In genomic region chr5:120171865-120172728, GRCm38 (mm10) we compare ENCODE assay signal across 14 mouse cellular contexts. TPM values are rescaled to one million over a fixed set of nuclear protein-coding genes. Genes with fewer than 3 reads are reported as not detected.
DNase-seq lines count a peak whose midpoint lies in the region; ATAC-seq and TF ChIP-seq lines count a peak whose summit lies in the region.
"Had no signal": no experiment of that assay in that cellular context is flagged by ENCODE, and none has a peak within 500 bp of the region (broad histone marks: within the 10 kb centered on the region; RNA-seq: fewer than 3 reads in every experiment).

No protein-coding gene starts in this region.

- ATAC-seq in forebrain, postnatal 0 days: no peak; the same call in 1 of the 2 replicates
- ATAC-seq in forebrain, embryonic 16.5 days: peak; percentile 45
- ATAC-seq in liver, embryonic 15.5 days (ENCODE audit: insufficient read depth): peak; percentile 24

- TF ChIP-seq POLR2A in MEL (IDR thresholded peaks at IDR 0.05; ENCODE audit: control insufficient read depth in 1 of 2, insufficient read depth in 1 of 2, low read depth in 1 of 2, low read length in 2 of 2, poor library complexity in 1 of 2): no peak

- no peak overlapping the region for H3K4me2 ChIP-seq in forebrain, postnatal 0 days (ENCODE audit: low read depth)
- H3K4me2 ChIP-seq in forebrain, embryonic 16.5 days (ENCODE audit: low read length): no peak overlapping the region
- H3K4me2 ChIP-seq in liver, embryonic 15.5 days: peak overlapping the region; percentile 29; the same call in 1 of the 2 replicates

- peaks cover 57% of the 10 kb centered on the region for H3K4me1 ChIP-seq in forebrain, embryonic 10.5 days
- no peaks in the 10 kb centered on the region; the same call in 1 of the 2 replicates for H3K4me1 ChIP-seq in forebrain, postnatal 0 days (ENCODE audit: insufficient read depth)
- H3K4me1 ChIP-seq in MEL (ENCODE audit: control insufficient read depth in 1 of 2, insufficient read depth in 2 of 2, low read length in 2 of 2): peaks cover 0 to 11% of the 10 kb centered on the region in 2 experiments; a peak in 3 of 4 replicates
- H3K4me1 ChIP-seq in forebrain, embryonic 16.5 days (replicated peaks; ENCODE audit: control insufficient read depth, insufficient read depth, low read length): peaks cover 17% of the 10 kb centered on the region
- H3K4me1 ChIP-seq in liver, embryonic 15.5 days (replicated peaks): peaks cover 20% of the 10 kb centered on the region

- H3K79me2 ChIP-seq in MEL (ENCODE audit: control insufficient read depth, insufficient read depth, low read length, poor library complexity): no peaks in the 10 kb centered on the region

- no peak for TF ChIP-seq CTCF in forebrain, postnatal 0 days (IDR thresholded peaks at IDR 0.05; ENCODE audit: low read depth)
- TF ChIP-seq CTCF in MEL (IDR thresholded peaks at IDR 0.05 in 2 of 3, conservative IDR thresholded peaks at IDR 0.05 in 1 of 3; ENCODE audit: control insufficient read depth in 1 of 3, insufficient read depth in 1 of 3, low read depth in 2 of 3, low read length in 3 of 3, poor library complexity in 1 of 3, severe bottlenecking in 1 of 3): no peak

- H3K4me3 ChIP-seq in forebrain, embryonic 10.5 days: no peak overlapping the region
- no peak overlapping the region for H3K4me3 ChIP-seq in forebrain, postnatal 0 days (ENCODE audit: low read depth, low read length)
- no peak overlapping the region for H3K4me3 ChIP-seq in MEL (ENCODE audit: control insufficient read depth in 1 of 2, insufficient read depth in 1 of 2, low read depth in 2 of 2, low read length in 2 of 2)
- no peak overlapping the region for H3K4me3 ChIP-seq in forebrain, embryonic 16.5 days (replicated peaks; ENCODE audit: low read length)
- no peak overlapping the region for H3K4me3 ChIP-seq in liver, embryonic 15.5 days (replicated peaks)

- H3K9me3 ChIP-seq in forebrain, embryonic 10.5 days: no peaks in the 10 kb centered on the region
- H3K9me3 ChIP-seq in forebrain, postnatal 0 days (ENCODE audit: low read length): no peaks in the 10 kb centered on the region
- H3K9me3 ChIP-seq in MEL (replicated peaks; ENCODE audit: insufficient read depth, low read length): no peaks in the 10 kb centered on the region
- no peaks in the 10 kb centered on the region for H3K9me3 ChIP-seq in forebrain, embryonic 16.5 days (ENCODE audit: control insufficient read depth, low read length)
- no peaks in the 10 kb centered on the region for H3K9me3 ChIP-seq in liver, embryonic 15.5 days (replicated peaks)

- intact Hi-C loops in heart, postnatal 10 days (cut with DNase I): no loop called here

- 60% methylated on average over 18 of the region's 18 CpGs for WGBS in forebrain, embryonic 10.5 days
- 22% methylated on average over 18 of the region's 18 CpGs for WGBS in forebrain, postnatal 0 days
- WGBS in forebrain, embryonic 16.5 days: 17% methylated on average over 18 of the region's 18 CpGs
- 36% methylated on average over 18 of the region's 18 CpGs for WGBS in liver, embryonic 15.5 days (ENCODE audit: insufficient replicate concordance)

- no peak for TF ChIP-seq RAD21 in MEL (IDR thresholded peaks at IDR 0.05; ENCODE audit: low read depth, low read length)

- peak overlapping the region; percentile 70 for H3K27ac ChIP-seq in forebrain, embryonic 10.5 days
- H3K27ac ChIP-seq in forebrain, postnatal 0 days (ENCODE audit: low read depth, low read length): no peak overlapping the region
- no peak overlapping the region for H3K27ac ChIP-seq in MEL (ENCODE audit: control insufficient read depth, low read depth, low read length)
- no peak overlapping the region; the same call in 1 of the 2 replicates for H3K27ac ChIP-seq in forebrain, embryonic 16.5 days (ENCODE audit: low read length)
- H3K27ac ChIP-seq in liver, embryonic 15.5 days (replicated peaks): no peak overlapping the region
- H3K27ac ChIP-seq: macrophage had no signal

- TF ChIP-seq EP300 in MEL (IDR thresholded peaks at IDR 0.05; ENCODE audit: low read depth in 1 of 2, low read length in 2 of 2): peak in 1 of 2 experiments; percentile 32; a peak in 1 of 4 replicates

- peaks cover 18% of the 10 kb centered on the region for H3K36me3 ChIP-seq in forebrain, embryonic 10.5 days (replicated peaks)
- H3K36me3 ChIP-seq in forebrain, postnatal 0 days (ENCODE audit: insufficient read depth): peaks cover 8% of the 10 kb centered on the region
- peaks cover 0 to 5% of the 10 kb centered on the region in 2 experiments; a peak in 2 of 4 replicates for H3K36me3 ChIP-seq in MEL (ENCODE audit: control insufficient read depth in 1 of 2, insufficient read depth in 2 of 2, low read length in 2 of 2)
- no peaks in the 10 kb centered on the region for H3K36me3 ChIP-seq in forebrain, embryonic 16.5 days (ENCODE audit: control insufficient read depth, insufficient read depth)
- 0 out of 2 replicates have a peak, but pooled peaks cover 10% of the 10 kb centered on the region for H3K36me3 ChIP-seq in liver, embryonic 15.5 days (replicated peaks)

- peaks cover 8% of the 10 kb centered on the region; the same call in 1 of the 2 replicates for H3K27me3 ChIP-seq in forebrain, embryonic 10.5 days (ENCODE audit: poor library complexity, severe bottlenecking)
- H3K27me3 ChIP-seq in forebrain, postnatal 0 days (ENCODE audit: insufficient read depth, low read length): no peaks in the 10 kb centered on the region
- H3K27me3 ChIP-seq in MEL (ENCODE audit: control insufficient read depth in 1 of 2, insufficient read depth in 2 of 2, low read length in 2 of 2): no peaks in the 10 kb centered on the region
- no peaks in the 10 kb centered on the region for H3K27me3 ChIP-seq in forebrain, embryonic 16.5 days (replicated peaks; ENCODE audit: control insufficient read depth, insufficient read depth, low read length)
- no peaks in the 10 kb centered on the region for H3K27me3 ChIP-seq in liver, embryonic 15.5 days

- no peak overlapping the region for H3K9ac ChIP-seq in forebrain, postnatal 0 days
- no peak overlapping the region for H3K9ac ChIP-seq in MEL (ENCODE audit: control insufficient read depth, low read depth, low read length, poor library complexity, severe bottlenecking)
- H3K9ac ChIP-seq in forebrain, embryonic 16.5 days (replicated peaks; ENCODE audit: low read depth, low read length): 0 out of 2 replicates have a peak overlapping the region, but pooled peaks have one; percentile 12
- H3K9ac ChIP-seq in liver, embryonic 15.5 days: no peak overlapping the region

- peak; percentile 23 for DNase-seq in forebrain, embryonic 10.5 days (ENCODE audit: extremely low spot score, low spot score)
- DNase-seq in forebrain, postnatal 0 days: no peak
- peak; percentile 28 for DNase-seq in MEL (ENCODE audit: low read depth, low spot score)
- no peak for DNase-seq in heart, postnatal 10 days
- no peak for DNase-seq in heart, adult 8-10 months (ENCODE audit: low spot score)
- no peak for DNase-seq in lung, postnatal 4 days
- DNase-seq: adrenal gland, adult 2 months; gastrocnemius, postnatal 25 days; heart, postnatal 14 days; kidney, postnatal 4 days; left cerebral cortex, postnatal 4 days had no signal

TF ChIP-seq in MEL, 35 proteins besides CTCF, POLR2A, EP300 and RAD21:
- TF ChIP-seq USF2 (IDR thresholded peaks at IDR 0.05; ENCODE audit: borderline replicate concordance in 1 of 2, insufficient read depth in 1 of 2, low read depth in 1 of 2, low read length in 2 of 2) (no peak), ETS1 (IDR thresholded peaks at IDR 0.05; ENCODE audit: low read depth, low read length) (0 out of 2 replicates have a peak, but pooled peaks have one; percentile 12), NRF1 (IDR thresholded peaks at IDR 0.05; ENCODE audit: insufficient read depth, low read depth, low read length, poor library complexity, severe bottlenecking) (peak; percentile 51; the same call in 1 of the 2 replicates), BHLHE40 (IDR thresholded peaks at IDR 0.05; ENCODE audit: borderline replicate concordance, low read depth, low read length) (0 out of 2 replicates have a peak, but pooled peaks have one; percentile 10)
TF ChIP-seq in MEL: peak in this region for 3.

RNA-seq across cellular contexts. Expression of gene Rbm19, which starts 55.8 kb away (rescaled TPM):
- polyA plus RNA-seq in forebrain, embryonic 10.5 days (2016; fragmentation: Nextera tagmentation; extraction: Ambion mirVana): 36.2 and 38.4 TPM in 2 replicates
- total RNA-seq in forebrain, postnatal 0 days (2014; rRNA removed): 19.1 and 27.2 TPM in 2 replicates
- polyA plus RNA-seq in forebrain, postnatal 0 days (2015; fragmentation: Nextera tagmentation; extraction: Ambion mirVana): 9.9 and 15.0 TPM in 2 replicates
- total RNA-seq in MEL (2012; rRNA removed): 57.1 and 66.3 TPM in 2 replicates
- polyA plus RNA-seq in MEL (2012; ENCODE audit: insufficient read depth in 1 of 2, insufficient read length in 2 of 2, low read depth in 1 of 2, low replicate concordance in 2 of 2, missing spikeins in 1 of 2): 10 to 100 TPM in 1 of 2 experiments, not detected in 1; 74.3 TPM
- polyA plus RNA-seq in forebrain, embryonic 16.5 days (2015; fragmentation: Nextera tagmentation; extraction: Ambion mirVana): 16.4 and 16.9 TPM in 2 replicates
- polyA plus RNA-seq in liver, embryonic 15.5 days (2015; fragmentation: Nextera tagmentation; extraction: Ambion mirVana): 9.2 and 10.9 TPM in 2 replicates
- 10 to 100 TPM; 23.0 to 26.7 TPM for total RNA-seq in heart, postnatal 10 days (2021)
- total RNA-seq in heart, adult 8-10 months (2022): 10 to 100 TPM; 18.9 to 25.9 (median 21.1) TPM

Comparison
In these comparisons a context has a peak if more than half of its experiments do, and no peak if none do; other contexts are left out.
1. DNase-seq: peak in forebrain, embryonic 10.5 days (single experiment) and MEL (single experiment); none in forebrain, postnatal 0 days (single experiment), heart, postnatal 10 days (0 of 2), heart, adult 8-10 months (single experiment) and lung, postnatal 4 days (0 of 2).